22 mouse cellular contexts compared by ENCODE assay signal in genomic region chr5:79588700-79589099, GRCm38 (mm10).
"Had no signal": no experiment of that assay in that cellular context is flagged by ENCODE, and none has a peak within 500 bp of the region (broad histone marks: within the 10 kb centered on the region; RNA-seq: fewer than 3 reads in every experiment).

No protein-coding gene starts in this region.

- H3K4me3 ChIP-seq: kidney, embryonic 15.5 days; limb, embryonic 10.5 days; limb, embryonic 13.5 days; liver, embryonic 12.5 days; liver, embryonic 15.5 days; lung, embryonic 15.5 days; midbrain, embryonic 15.5 days; myocyte; neural tube, embryonic 13.5 days; stomach, embryonic 15.5 days had no signal

- H3K36me3 ChIP-seq: kidney, embryonic 15.5 days; limb, embryonic 10.5 days; limb, embryonic 13.5 days; liver, embryonic 12.5 days; liver, embryonic 15.5 days; lung, embryonic 15.5 days; midbrain, embryonic 15.5 days; neural tube, embryonic 13.5 days; stomach, embryonic 15.5 days had no signal

- ATAC-seq: liver, embryonic 12.5 days; midbrain, embryonic 15.5 days had no signal

- H3K9ac ChIP-seq: kidney, embryonic 15.5 days; limb, embryonic 13.5 days; liver, embryonic 12.5 days; liver, embryonic 15.5 days; lung, embryonic 15.5 days; midbrain, embryonic 15.5 days; neural tube, embryonic 13.5 days; stomach, embryonic 15.5 days had no signal

- H3K4me1 ChIP-seq: kidney, embryonic 15.5 days; limb, embryonic 10.5 days; limb, embryonic 13.5 days; liver, embryonic 12.5 days; liver, embryonic 15.5 days; lung, embryonic 15.5 days; midbrain, embryonic 15.5 days; neural tube, embryonic 13.5 days; stomach, embryonic 15.5 days had no signal

- H3K27ac ChIP-seq: kidney, embryonic 15.5 days; limb, embryonic 10.5 days; limb, embryonic 13.5 days; liver, embryonic 12.5 days; liver, embryonic 15.5 days; lung, embryonic 15.5 days; midbrain, embryonic 15.5 days; neural tube, embryonic 13.5 days; stomach, embryonic 15.5 days had no signal

- DNase-seq: kidney, postnatal 10 days; kidney, postnatal 36 days; layer of hippocampus, adult 9-11 months; liver; lung, adult 18-20 months; lung, postnatal 10 days; lung, postnatal 36 days; retina, postnatal 1 day; right cerebral cortex, postnatal 25 days; spleen, adult 18-20 months; thymus, postnatal 25 days had no signal

- H3K9me3 ChIP-seq: kidney, embryonic 15.5 days; limb, embryonic 10.5 days; limb, embryonic 13.5 days; liver, embryonic 12.5 days; liver, embryonic 15.5 days; lung, embryonic 15.5 days; midbrain, embryonic 15.5 days; neural tube, embryonic 13.5 days; stomach, embryonic 15.5 days had no signal

- H3K27me3 ChIP-seq: kidney, embryonic 15.5 days; limb, embryonic 13.5 days; liver, embryonic 12.5 days; liver, embryonic 15.5 days; lung, embryonic 15.5 days; midbrain, embryonic 15.5 days; neural tube, embryonic 13.5 days; stomach, embryonic 15.5 days had no signal

- H3K4me2 ChIP-seq: kidney, embryonic 15.5 days; limb, embryonic 13.5 days; liver, embryonic 12.5 days; liver, embryonic 15.5 days; lung, embryonic 15.5 days; midbrain, embryonic 11.5 days; midbrain, embryonic 15.5 days; neural tube, embryonic 13.5 days; stomach, embryonic 15.5 days had no signal
